Mouse (Mus musculus): ENCODE data around the gene Zfp202.
"Not testable (repeated sequence)": the region's sequence is repeated elsewhere in the genome, so short reads cannot be mapped to it uniquely, and the experiment has no call there.

Gene Zfp202

DNA sequence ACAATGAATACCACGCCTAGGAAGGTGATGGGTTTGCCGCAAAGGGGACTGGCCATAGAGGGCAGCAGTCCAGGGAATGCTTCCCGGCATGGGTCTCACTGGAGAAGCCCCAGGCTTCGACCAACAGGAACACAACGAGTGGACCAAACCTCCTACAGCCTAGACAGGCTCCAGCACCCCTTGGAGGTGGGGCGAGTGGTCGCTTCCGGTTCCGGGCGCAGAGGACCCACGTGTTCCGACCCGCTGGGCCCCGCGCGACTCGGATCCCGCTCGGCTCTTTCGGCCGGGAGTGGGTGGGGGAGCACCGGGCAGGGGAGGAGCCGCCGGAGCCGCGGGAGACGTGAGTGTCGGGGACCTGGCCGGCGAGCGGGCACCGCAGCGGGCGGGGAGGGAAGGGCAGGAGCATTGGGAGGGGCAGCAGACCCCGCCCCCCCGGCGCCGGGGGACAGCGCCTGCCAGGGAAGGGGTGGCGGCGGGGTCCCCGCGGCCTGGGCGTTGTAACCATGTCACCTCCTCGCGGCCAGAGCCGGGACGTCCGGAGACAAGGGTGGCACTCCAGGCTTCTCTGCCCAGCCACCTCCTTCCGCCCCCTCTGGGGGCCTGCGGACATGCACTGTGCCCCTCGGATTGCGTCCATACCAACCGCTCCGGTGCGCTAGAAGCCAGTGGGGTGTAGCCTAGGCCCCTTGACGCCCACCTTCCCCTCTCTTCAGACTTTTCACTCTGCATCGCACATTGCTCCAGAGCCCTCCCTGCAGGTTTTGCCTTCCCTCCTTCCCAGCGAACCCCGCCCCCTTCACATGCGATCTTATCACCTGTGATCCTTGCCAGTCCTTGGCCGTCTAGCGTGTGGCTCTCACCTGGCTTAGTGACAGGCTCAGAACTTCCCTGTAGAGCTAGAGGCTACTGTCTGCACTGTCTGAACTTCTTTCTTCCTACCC is at the start of gene Zfp202:
Zfp202 (plus strand) TSS at position 219 of the 941 bp plus-strand sequence.
- peak; percentile 82 for DNase-seq

DNA sequence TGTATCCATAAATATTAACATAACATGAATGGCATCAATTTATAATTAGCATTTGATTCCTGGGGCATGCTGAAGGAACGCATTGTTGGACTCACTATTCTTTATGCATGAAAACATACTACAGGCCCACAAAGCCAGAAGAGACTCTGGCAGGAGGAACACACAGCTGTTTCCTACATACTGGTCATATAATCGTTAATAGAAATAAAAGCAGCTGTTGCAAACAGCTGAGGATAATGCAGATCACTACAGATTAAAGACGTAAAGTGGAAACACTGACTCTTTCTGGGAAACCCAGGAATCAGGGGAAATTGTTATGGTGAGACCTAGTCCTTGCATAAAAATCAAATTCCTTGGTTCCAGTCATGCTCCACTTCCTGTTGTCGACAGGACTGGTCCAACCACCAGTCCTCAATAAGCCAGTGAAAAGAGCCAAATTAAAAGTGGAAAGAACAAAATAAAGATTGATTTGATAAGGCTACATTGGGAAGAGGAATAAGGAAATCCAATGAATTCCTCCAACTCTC is 36.9 kb upstream of the Zfp202 start:
- DNase-seq: no peak

DNA sequence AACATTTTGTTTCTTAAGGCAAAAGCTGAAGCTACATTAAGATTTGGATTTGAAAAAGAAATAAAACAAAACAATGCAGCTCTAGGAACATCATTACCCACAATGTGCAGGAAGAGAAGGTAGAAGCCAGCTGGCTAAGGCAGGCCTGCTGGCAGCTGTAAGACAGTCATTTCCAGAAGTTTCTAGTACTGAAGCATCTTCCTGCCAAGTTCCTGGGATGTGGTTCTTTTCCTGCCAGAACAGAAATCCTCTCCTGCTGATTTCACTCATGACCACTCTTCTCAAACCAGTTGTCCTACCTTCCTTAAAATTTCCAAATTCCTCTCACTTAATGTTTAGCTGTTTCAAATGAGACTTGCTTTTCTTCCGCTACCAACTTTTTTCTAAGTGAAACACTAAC is 25.7 kb upstream of the Zfp202 start:
- DNase-seq: no peak

DNA sequence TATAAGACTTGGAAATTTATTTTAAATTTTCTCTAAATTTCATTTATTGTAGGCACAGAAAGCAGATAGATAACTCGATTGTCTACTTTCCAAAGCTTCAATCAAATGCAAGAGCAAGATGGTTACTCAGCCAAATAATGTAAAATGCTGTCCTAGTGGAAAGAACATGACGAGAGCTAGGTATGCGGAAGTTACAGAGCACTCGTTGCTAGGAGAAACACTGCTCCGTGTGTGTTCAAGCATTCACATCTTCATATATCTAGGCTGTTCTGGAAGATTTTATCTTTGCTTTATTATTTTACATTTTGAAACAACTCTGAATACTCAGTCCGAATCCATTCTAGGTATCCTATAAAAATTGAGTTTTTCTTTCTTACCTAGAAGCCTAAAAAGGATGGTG is 15.1 kb upstream of the Zfp202 start:
- no peak for DNase-seq

DNA sequence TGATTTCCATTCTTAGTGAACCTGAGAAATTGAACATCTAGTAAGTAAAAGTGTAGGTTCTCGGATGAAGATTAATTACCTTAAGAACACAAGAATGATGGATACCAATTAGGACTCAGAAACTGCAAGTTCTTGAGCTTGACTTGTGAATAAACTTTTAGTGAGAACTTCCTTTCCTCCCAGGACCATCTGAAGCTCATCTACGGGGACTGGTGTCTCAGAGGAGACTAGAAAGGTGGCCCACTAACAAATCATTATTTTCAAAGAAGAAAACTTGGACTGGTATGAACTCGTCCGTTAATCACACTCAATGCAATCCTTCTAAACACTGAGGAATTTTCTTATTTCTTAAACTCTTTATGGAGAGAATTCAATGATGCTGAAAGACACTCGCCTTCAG is 11.5 kb upstream of the Zfp202 start, which contains the start of gene Olfr986:
Olfr986 (plus strand) TSS at position 301 of the 400 bp plus-strand sequence.
- no peak for DNase-seq

DNA sequence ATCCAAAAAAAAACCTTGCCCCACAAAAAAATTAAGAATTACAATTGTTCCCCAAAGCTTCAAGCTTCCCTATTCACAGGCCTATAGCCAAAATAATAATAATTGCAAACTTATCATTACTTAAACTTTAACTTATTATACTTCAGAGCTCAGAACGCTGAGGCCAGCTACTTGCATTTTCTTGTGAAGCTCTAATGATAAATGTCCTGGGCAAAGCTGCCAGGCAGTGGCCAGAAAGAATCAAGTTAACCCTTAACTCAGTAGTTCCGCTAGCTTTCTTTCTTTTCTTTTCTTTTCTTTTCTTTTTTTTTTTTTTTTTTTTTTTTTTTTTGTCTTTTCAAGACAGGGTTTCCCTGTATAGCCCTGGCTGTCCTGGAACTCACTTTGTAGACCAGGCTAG is 7.0 kb upstream of the Zfp202 start:
- not testable (repeated sequence) for DNase-seq

DNA sequence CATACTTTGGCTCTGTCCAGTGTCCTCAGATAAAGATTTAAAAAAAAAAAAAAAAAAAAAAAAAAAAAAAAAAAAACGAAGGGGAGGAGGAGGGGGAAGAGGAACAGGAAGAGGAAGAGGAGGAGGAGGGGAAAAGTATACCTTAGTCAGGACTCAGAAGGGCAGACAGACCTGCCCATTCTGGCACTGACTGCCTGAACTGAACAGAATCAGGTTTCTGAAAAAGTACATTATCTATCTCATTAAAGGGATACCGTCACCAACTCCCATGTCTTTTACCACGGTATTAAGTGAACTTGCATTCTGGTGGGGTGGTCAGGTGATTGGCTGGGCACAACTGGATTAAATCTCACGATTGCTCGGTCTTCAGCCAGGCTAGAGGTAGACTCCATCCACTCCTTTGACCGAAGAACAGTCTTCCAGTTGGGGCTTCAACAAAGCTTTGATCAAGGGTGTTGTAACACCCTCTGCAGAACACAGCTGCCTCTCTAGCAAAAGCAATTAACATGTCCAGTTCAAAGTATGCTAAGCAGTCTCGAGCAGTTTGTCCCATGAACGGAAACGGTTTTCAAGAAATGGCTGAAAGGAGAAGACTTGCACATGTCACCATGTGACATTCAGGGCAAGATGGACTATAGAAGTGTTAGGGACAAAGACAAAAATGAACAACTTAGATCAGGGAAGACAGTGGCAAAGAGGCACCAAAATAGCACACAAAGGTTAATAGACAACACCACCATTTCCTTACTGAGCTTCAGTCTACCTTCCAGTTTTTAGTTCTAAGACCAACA is 835 bp upstream of the Zfp202 start:
- no peak for DNase-seq

DNA sequence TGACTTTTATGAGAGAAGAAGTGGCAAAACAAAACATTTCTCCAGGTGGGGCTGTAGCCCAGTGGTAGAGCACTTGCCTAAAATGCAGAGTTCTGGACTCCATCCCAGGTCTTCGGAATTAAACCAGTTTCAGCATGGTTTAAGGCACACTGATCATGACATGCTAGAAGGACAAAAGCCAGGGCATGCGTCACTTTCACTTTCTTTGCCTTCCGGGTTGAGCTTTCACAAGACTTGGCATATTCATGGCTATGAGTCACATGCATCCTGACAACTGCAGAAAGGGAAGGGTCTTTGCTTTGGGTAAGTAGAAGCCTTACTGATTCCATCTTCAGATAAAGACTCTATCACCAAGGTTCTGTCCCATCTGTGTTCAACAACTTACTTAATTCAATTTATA is 3.9 kb downstream of the Zfp202 start:
- no peak for DNase-seq

DNA sequence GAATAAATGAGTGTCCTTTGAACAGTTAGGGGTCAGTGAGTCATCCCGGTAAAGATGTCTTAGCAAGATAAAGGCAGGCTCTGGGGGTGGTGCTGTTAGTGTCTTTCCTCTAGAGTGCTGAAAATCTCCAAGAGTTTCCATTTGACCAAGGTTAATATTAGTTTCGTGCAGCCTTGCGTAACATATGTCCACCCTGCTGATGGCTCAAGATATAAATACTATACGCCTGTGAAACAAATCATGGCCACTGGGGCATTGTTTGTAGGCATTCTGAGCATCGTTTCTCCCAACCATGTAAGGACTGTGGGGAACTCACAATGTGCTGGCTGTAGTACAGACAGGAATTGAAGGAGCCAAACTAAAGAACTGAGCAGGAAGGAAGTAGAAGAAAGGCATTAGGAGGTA is 14.4 kb downstream of the Zfp202 start:
- DNase-seq: no peak

DNA sequence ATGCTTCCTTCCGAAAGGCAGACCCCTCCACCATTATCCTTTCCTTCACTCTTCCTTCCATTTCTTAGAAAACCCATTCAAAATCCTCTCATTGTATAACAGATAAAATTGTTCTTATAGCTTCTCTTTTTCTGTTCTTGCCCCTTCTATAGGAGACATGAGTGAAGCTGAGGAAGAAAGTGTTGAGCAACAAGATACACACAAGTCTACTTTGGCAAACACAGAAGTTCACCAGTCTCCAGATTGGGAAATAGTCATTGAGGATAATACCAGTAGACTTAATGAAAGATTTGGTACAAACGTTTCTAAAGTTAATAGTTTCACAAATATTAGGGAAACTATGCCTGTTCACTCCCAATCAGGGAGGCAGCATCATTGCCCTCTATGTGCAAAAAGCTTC is 18.6 kb downstream of the Zfp202 start:
- DNase-seq: no peak

DNA sequence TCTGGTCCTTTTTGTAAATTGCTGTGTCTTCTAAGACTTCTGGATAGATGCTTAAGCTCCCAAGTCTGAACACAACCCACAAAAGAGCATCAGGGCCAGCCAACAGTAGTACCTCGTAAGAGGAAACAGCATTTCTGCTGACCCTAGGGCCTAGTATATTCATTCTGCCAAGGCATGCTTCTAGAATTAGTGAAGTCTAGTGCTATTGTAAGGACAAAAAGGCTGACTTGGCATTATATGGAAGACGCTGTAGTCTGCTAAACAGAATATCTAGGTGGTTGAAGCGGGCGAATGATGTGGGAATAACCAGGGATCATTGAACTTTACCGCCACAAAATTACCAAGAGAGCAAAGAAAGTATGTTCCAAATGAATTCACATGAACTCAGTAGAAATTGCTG is 21.9 kb downstream of the Zfp202 start:
- DNase-seq: no peak

DNA sequence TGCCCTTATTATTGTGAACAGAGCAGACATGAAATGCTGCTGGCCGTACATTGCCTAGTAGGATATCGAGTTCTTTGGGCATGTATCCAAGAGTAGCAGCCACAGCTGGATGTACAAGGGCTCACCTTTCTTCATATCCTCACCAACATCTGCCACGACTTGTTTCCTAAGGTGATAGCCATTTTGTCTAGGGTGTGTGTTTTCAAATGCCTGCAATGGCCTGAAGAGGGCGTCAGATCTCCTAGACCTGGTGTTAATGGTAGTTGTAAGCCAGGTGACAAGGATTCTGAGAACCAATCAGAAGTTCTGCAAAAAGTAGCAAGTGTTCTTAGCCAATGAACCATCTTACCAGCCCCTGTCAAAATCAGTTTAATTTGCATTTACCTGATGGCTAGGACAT is 24.5 kb downstream of the Zfp202 start:
- DNase-seq: no peak

DNA sequence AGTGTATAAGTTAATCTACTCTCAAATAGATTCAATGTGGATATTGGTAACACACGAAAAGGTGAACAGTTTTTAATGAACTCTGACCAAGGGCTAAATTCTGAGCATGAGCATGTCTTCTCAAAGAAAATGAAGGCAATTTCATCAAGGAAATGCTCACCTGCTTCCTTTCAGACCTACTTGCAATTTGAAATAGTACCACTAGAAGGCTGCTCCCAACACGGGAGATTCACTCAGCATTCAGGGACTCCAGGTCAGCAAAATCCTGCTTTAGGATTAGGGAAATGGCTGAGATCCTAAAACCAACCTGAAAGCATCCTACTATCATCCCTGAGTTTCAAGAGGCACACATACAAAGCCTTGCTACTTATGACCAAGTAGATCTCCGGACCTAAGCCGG is 32.2 kb downstream of the Zfp202 start:
- peak; percentile 22 for DNase-seq

DNA sequence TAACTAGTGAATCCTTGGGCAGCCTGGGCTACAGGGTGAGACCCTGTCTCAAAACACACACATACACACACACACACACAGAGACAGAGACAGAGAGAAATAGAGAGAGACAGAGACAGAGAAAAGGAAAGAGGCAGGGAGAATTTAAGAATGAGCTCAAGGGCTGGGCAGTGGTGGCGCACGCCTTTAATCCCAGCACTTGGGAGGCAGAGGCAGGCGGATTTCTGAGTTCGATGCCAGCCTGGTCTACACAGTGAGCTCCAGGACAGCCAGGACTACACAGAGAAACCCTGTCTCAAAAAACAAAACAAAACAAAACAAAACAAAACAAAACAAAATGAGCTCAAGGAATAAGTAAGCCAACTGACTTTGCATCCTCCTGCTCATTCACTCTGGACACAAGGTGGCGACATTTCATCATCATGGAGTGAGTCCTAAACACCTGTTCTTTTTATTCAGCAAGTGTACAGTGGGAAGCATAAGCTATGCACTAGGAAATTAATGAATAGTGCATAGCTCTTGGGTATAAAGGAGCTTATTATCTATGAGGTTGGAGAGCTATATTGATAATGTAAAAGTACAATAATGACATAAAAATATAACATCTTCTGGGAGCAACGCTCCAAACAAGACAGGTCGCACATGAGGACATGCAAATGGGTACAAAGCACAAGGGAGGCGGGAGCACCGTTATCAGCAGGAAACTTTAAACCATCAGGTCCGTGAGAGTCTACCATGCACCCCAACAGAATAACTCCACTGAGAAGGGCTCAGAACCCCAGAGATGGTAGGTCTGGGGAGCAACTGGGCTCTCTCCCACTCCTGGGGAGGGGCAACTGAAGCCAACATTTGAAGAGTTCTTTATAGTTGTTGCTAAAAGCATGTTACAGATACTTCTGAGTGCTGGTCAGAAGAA is 36.0 kb downstream of the Zfp202 start:
- DNase-seq: peak; percentile 65

DNA sequence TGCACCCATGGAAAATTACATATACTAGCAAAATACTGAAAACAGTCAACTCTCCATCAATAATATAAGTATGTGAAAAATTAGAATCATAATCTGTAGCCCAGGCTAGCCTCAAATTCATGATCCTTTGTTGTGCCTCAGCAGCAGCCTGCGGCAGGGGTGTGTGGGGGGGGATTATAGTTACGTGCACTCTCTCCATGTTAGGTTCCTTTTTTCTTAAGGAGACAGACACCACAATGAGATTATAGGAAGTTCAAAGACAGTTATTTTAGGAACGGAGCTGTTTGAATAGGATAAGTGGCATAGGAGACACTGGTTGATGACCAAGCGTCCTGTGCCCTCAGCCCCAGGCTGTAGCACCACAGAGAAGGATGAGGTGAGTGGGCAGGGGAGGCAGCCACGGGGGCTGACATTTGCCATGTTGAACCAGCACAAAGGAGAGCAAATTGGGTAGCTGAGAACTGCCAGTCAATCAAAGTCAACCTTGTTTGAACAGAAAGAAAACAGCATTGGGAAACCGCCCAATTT is 36.8 kb downstream of the Zfp202 start:
- no peak for DNase-seq

DNA sequence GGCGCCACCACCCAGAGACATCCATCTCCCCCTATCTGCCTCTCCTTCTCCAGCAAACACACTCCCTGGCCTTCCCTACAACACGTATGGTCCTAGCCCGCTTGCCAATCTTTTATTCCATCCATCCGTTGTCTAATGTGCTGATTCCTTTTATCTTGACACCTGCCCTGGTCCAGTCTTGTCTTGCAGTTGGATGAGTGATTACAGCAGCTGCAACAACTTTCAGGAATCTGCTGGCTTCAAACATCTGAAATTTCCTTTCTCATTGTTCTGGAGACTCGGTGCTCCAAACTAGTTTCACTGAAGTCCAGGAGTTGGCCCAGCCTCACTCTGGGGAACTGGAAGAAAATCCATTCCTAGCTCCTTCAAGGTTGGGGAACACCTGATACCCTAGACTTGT is 37.4 kb downstream of the Zfp202 start:
- no peak for DNase-seq

DNA sequence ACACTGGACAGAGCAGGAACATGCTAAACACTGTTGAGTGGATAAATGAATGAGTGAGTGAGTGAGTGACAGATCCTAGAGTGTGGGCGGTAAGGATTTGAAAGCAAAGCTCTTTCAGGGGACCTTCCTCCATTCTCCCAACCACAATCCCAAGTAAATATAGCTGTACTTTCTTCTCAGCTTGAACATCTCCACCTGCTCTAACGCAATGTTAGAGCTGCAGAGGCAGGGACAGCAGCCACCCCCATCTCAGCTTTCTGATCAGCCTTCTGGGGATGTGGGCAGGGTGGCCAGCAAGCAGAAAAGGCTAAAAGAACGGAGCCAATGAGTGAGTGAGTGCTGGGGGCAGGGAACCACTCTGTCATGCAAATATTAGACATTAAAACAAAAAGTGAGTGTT is 38.9 kb downstream of the Zfp202 start:
- DNase-seq: no peak

DNA sequence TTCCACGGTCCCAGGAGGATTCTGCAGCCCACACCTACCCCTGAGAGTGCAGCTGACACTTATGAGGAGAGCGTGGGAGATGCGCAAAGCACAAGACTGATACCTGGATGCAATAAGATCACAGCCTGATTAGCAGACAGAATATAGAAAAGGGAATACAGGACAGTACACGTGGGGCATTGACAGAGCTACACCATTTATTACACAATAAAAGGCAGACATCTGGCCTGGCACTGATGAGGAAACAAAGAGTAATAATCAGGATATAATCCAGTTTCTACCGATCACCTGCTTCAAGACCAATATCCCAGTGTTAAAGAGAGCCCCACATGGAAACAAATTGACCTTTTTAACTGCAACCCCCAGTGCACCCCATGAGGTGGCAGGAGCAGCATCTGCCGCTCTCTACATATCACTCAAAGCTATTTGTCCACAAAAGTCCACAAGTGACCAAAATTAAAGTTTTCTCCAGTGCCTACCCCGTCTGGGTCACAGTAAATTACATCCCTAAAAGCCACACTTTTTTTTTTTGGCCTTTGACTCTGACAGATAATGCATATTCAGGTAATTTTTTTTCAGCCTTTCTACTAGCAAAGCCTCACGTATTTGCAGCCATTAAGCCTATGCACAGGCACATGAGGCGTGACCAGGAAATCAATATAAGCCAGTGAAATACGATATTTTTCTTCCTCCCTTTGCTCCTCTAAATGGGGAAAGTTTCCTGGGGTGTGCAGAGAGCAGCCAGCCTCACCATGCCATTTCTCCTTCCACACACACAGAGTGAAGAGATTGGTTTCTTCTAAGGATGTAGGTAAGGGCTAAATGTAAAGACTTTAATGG is 42.3 kb downstream of the Zfp202 start:
- DNase-seq: no peak

DNA sequence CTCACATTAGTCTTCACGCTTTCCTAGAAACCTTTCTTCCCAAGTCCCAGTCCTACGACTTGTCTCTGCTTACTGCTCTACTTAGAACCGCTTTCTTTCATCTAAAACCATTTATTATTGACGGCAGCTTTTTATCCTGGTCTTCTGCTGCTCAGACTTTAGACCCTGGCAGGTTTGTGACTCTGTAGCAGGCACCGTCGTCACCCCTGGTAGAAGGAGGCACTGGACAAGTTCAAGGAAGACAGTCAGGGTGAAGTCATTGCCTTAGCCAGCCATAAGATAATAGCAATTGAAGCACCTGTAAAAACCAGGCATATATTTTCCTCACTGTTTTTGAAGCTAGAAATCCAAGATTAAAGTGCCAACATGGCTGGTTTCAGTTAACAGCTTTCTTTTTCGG is 43.1 kb downstream of the Zfp202 start:
- no peak for DNase-seq

DNA sequence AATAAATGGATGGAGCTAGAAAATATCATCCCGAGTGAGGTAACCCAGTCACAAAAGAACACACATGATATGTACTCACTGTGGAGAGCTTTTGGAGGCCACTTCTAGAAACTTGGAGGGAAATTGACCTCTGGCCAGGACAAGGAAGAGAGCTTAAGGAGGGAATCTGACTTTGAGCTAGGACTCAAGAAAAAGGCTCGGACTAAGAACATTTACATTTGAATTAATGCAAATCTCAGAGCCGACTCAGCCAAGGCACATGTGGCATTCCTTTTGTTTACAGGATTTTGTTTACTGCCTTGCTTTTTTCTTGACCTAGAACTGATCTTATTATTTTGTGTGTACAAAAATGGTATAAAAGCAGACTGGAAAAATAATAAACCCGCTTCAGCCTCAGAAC is 47.6 kb downstream of the Zfp202 start:
- DNase-seq: no peak

DNA sequence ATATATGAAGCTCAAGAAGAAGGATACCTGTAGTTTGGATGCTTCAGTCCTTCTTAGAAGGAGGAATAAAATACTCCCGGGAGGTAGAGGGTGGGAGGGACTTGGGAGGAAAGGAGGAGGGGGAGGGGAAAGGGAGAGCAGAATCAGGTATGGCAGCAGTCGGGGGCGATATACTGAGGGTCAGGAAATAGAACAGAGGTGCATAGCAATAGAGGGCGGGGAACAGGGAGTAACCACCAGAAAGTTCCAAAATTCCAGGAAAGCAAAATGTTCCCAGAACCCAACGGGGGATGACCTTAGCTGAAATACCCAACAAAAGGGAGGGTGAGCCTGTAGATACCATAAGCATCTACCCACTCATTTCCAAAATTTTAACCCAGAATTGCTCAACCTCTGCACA is 48.2 kb downstream of the Zfp202 start:
- DNase-seq: no peak
